Mouse (Mus musculus) forebrain, embryonic 10.5 days (tissue): Measurements from ENCODE around the gene Gm15091. TPM values are rescaled to one million over a fixed set of nuclear protein-coding genes. Genes with fewer than 3 reads are reported as not detected.
"Not testable (repeated sequence)": the region's sequence is repeated elsewhere in the genome, so short reads cannot be mapped to it uniquely, and the experiment has no call there.

ENCODE experiments used
- DNase-seq: peaks from one replicate; pipeline ENCODE4 v3.0.0-alpha.2; 2017; ENCODE audit warnings: low spot score; ENCODE audit errors: extremely low spot score
- H3K27ac ChIP-seq: fragments of 300-500 bp; sonication (generic); 2 replicates; pipeline ENCODE4 v1.5.1; 2016; ENCODE audit warnings: mild to moderate bottlenecking
- H3K27me3 ChIP-seq: fragments of 300-500 bp; sonication (generic); 2 replicates; pipeline ENCODE4 v1.6.1; 2016; ENCODE audit warnings: mild to moderate bottlenecking; ENCODE audit not compliant: poor library complexity, severe bottlenecking
- H3K36me3 ChIP-seq: fragments of 300-500 bp; sonication (generic); replicated peaks from 2 replicates; pipeline ENCODE4 v1.6.1; 2016; ENCODE audit warnings: mild to moderate bottlenecking, moderate library complexity
- H3K4me1 ChIP-seq: fragments of 300-500 bp; sonication (generic); 2 replicates; pipeline ENCODE4 v1.6.1; 2016
- H3K4me3 ChIP-seq: fragments of 300-500 bp; sonication (generic); 2 replicates; pipeline ENCODE4 v1.5.1; 2016; ENCODE audit warnings: mild to moderate bottlenecking, moderate library complexity
- H3K9me3 ChIP-seq: fragments of 300-500 bp; sonication (generic); 2 replicates; pipeline ENCODE4 v1.6.1; 2016; ENCODE audit warnings: mild to moderate bottlenecking, moderate library complexity
- WGBS: fragments of 180-500 bp; shearing (Covaris S2); methylation state at CpG from one replicate; pipeline ENCODE4 v1.1.7; 2016; 5-methylcytosine and 5-hydroxymethylcytosine counted together
- polyA plus RNA-seq: library from polyadenylated mRNA; unstranded; fragments of >200 nt; fragmentation: Nextera tagmentation; extraction: Ambion mirVana; gene quantifications from 2 replicates; pipeline ENCODE4 v1.2.1, GENCODE M21; 2016

Gm15091 gene
- not detected in 2 replicates for polyA plus RNA-seq

DNA sequence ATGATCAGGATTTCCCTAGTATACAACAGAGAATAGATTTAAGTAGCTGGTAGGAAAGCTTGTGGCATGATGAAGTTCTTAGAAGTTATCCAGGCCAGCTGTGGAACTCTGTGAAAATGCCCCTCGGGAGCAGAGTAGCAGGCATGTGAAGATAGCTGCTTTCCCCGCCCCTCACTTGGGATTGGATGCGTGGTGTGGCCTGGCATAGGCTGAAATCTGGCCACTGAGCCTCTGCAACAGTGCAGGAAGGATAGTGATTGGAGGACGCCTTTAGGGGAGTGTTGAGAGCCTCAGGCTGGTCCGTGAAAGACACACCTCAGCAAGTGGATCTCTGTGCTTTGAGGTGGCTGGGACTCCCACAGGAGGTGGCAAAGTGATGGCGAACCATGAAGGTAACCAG lies at the start of gene Gm15091:
Gene Gm15091 (plus strand): TSS at position 301 of the 400 bp plus-strand sequence.
- DNase-seq, H3K4me3 ChIP-seq, H3K36me3 ChIP-seq, H3K9me3 ChIP-seq, H3K4me1 ChIP-seq, H3K27me3 ChIP-seq, H3K27ac ChIP-seq: not testable (repeated sequence)
- WGBS, result 73% methylated on average over 5 of the region's 6 CpGs

Other genes with a start within 250 kb of the Gm15091 start
- not detected in 2 replicates for gene Gm15097, start 157.2 kb upstream of the Gm15091 start, polyA plus RNA-seq